Mouse (Mus musculus): Measurements from ENCODE around the gene Btn2a2.

DNA sequence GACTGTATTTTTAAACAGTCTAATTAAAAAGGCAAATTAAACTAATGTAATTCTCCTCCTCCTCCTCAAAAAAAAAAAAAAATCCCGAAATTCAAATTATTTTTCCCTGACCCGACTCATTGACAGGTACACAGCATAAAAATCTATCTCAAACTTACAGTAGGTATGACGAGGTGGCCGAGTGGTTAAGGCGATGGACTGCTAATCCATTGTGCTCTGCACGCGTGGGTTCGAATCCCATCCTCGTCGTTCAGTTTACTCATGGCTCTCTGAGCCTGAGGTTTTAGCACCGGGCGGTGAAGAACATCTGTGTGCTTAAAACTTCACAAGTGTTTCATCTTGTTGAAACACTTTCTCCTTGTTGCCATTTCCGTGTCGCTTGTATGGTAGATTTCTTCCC lies 33.0 kb upstream of the Btn2a2 start:
- TF ChIP-seq POLR2A (IDR thresholded peaks at IDR 0.05; ENCODE audit: low read depth, low read length) (no peak), CTCF (conservative IDR thresholded peaks at IDR 0.05; ENCODE audit: insufficient read depth, insufficient read length, low read depth, low read length) (no peak; the same call in 1 of the 2 replicates)
